Mouse (Mus musculus) testis, postnatal 10 days (tissue): Measurements from ENCODE around the gene Ezh1.

ENCODE experiments used
- DNase-seq: peaks from one replicate; pipeline ENCODE4 v3.0.0; 2021; ENCODE audit warnings: low spot score

Gene Ezh1

DNA sequence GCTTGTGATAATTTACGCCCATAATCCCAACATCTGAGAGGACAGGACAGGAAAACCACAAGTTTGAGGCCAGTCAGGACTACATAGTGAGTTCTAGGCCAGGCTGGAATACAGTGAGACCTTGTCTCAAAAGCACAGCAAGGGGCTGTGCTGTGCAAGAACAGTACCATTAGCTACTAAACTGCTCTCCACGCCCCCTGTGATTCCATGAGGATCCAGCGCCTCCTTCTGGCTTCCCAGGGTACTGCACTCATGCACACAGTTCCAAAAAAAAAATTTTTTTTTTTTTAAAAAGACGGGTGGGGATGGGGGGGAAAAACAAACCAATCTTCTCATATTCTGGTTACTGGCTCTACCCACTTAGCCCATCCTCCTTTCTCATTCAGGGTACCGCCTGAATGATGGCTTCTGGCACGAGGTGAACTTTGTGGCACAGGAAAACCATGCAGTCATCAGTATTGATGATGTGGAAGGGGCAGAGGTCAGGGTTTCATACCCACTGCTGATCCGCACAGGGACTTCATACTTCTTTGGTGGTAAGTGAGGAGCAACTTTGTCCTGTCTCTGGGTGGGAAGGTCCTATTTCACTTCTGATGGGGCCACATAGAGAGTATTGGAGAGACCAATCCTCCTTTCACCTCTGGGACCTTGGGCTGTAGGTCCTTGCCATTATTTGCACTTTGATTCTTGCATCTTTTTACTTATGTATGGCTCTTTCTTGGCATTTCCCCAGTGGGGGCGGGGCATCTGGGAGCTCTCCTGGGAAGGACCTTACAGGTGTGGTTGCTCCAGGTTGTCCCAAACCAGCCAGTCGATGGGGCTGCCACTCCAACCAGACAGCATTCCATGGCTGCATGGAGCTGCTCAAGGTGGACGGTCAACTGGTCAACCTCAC, 45.2 kb downstream of the Ezh1 start:
- DNase-seq: peak; percentile 92

GRCm38 (mm10) chr11:101180261-101180660, 46.0 kb downstream of the Ezh1 start:
- DNase-seq: no peak

DNA sequence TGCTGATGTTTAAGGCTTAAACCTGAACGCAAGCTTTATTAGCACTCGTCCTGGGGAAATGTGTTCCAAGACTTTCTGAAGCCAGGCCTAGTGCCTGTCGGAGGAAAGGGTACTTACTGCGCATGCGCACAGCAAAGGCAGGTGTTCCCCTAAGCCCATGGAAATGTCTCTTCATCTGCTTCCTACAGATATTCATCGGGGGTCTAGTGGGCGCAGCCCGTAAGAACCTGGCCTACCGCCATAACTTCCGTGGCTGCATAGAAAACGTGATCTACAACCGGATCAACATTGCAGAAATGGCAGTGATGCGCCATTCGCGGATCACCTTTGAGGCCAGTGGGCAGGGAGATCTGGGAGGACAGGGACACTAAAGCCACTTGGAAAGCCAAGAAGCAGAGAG, 47.0 kb downstream of the Ezh1 start:
- no peak for DNase-seq

- no peak for DNase-seq
Observed at GRCm38 (mm10) chr11:101178061-101179058, 47.9 kb downstream of the Ezh1 start.

DNA sequence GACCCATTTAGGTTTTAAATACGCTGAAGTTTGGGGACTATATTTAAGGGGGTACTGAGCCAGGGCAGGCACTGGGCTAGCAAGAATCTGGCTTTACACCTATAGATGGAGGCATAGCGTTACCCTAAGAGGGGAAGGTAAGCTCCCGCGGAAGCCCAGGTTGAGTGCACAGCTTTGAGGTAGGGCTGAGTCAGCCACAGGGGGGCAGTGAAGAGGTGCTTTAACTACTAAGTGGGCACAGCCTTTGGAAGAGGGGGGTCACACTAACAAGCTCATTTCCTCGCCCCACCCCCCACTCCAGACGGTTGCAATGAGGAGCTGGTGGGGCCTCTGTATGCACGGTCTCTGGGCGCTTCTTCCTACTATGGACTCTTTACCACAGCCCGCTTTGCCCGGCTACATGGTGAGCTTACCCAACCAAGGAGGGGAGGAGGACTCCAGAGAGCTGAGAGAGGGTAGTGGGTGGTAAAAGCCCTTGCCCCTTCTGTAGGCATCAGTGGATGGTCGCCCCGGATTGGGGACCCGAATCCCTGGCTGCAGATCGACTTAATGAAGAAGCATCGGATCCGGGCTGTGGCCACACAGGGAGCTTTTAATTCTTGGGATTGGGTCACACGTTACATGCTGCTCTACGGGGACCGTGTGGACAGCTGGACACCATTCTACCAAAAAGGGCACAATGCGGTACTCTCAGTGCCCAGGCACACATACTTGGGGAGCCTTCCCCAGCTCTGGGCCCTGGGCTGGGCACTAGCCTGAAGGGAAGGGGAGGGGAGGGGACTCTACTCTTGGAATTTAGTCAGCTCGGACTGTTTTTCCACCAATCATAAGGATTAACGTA, 49.1 kb downstream of the Ezh1 start:
- DNase-seq: peak; percentile 82

GRCm38 (mm10) chr11:101176117-101176691, 50.1 kb downstream of the Ezh1 start:
- no peak for DNase-seq

- DNase-seq: no peak
Observed at GRCm38 (mm10) chr11:101175636-101176116, 50.6 kb downstream of the Ezh1 start.

DNA sequence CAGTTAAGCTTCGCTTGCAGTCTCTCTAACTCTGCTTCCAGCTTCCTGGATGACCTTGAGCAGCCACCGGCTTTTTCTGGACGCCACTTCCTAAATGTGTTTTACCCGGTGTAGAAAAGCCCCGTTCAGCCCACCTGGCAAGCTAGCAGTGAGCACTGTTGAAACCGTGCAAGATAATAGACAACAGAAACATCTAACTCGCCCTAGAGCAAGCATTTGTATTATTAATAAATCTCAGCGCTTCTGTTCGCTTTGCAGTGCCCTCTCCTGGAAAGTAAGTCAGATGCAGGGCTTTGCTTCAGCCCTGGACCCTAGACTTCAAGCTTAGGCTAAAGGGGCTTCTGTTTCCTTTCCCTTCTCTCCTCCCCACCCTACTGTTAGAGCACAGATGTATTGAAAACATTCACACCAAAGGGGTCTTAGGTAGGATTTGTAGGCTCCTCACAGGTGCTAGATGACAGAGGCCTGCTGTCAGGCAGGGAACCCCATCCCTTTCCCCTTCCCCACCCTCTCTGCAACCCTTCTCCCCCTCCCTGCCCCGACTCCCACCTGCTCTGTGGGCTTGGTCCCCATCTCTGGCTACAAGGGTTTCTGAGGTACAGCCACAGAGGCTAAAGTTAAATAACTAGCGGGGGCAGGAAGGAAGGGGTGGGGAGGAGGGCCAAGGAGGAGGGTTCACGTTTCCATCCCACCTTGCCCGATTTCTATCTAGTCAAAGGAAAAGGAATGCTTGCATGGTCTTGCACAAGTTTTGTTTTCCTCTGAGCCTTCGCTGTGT, 51.2 kb downstream of the Ezh1 start, which contains the start of gene Ccr10:
Ccr10 (minus strand) TSS at position 593 of the 778 bp plus-strand sequence.
- no peak for DNase-seq

GRCm38 (mm10) chr11:101174389-101174745, 51.9 kb downstream of the Ezh1 start:
- DNase-seq: peak; percentile 75

DNA sequence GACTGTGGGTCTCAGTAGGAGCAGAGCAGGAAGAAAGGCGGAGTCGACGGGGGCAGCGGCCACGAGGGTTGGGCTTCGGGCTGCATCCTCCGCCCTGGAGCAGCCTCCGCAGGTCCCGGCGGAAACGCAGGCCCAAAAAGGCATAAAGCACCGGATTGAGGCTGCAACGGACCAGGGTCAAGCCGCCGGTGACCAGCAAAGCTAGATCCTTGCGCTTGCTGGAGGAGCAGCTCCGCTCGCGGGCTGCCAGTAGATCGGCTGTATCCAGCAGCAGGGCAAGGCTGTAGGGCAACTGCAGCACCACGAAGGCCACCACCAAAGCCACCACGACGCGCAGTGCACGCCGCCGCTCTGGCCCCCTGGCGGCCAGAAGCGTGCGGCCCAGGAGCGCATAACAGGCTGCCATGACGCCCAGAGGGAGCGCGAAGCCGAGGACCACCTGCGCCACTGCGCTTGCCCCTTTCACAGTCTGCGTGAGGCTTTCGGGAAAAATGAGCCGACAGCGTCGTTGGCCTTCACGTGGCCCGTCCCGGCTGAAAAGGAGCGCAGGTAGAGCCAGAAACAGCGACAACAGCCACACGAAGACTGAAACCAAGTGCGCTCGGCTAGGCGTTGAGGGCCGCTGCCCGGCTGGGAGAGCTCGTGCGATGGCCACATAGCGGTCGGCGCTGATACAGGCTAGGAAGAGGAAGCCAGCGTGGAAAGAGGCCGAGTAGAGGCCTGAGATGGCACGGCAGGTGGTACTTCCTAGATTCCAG, 52.5 kb downstream of the Ezh1 start:
- DNase-seq: peak; percentile 82

GRCm38 (mm10) chr11:101173112-101173511, 53.2 kb downstream of the Ezh1 start:
- DNase-seq: peak; percentile 78

DNA sequence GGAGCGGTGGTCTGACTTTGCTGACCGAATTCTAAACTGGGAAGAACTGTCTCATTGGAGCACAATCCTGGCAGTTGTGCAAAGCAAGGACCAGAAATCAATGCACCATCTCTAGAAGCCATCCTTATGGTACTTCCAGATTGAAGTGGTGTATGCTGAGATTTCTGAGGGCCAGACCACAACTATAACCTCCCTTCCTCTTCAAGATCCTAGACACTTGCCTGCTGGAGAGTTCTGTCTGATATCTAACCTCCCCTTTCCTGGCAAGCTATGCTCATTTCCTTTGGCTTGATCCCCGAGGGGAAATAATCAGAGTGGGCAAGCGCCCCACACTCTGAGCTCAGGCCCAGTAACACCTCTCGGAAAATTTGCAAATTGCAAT, 53.8 kb downstream of the Ezh1 start:
- DNase-seq: no peak

DNA sequence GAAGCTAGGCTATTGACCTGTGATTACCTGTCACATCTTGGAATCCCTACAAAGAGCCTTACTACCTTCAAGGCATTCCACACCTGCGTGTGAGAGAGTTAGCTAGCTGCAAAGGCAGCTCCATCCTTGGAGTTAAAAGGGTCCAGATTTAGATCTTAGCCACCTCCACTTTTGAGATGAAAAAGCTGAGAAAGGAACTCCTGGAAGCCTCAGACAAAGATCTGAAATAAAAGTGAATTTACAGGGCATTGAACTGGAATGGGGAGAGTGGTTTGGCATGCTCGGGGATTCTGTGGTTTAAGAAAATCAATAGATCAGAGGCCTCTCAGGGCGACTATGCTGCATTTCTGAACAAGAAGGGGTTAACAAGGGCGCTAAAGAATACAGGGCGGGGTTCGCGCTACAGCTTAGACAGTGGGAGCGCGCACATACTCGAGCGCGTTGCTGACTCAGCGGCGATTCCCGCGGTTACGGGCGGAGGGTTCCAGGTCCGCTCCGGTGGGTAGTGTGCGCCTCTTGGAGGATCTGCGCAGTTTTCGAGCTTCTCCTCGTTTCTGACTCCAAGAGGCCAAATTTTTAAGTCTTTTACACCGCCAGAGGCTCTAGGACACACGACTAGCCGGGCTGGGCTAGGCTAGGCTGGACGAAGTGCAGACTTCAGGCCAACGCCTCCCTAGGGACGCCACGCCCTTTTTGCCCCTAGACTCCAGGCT, 54.4 kb downstream of the Ezh1 start:
- DNase-seq: peak; percentile 77

- peak; percentile 91 for DNase-seq
Observed at GRCm38 (mm10) chr11:101170811-101171610, 55.3 kb downstream of the Ezh1 start, which contains the start of gene Plekhh3. Plekhh3 (minus strand) TSS chr11:101171351.

- peak; percentile 79 for DNase-seq
Observed at GRCm38 (mm10) chr11:101170354-101170810, 55.9 kb downstream of the Ezh1 start, which contains the start of gene Cntnap1. Cntnap1 (plus strand) TSS chr11:101170523.

DNA sequence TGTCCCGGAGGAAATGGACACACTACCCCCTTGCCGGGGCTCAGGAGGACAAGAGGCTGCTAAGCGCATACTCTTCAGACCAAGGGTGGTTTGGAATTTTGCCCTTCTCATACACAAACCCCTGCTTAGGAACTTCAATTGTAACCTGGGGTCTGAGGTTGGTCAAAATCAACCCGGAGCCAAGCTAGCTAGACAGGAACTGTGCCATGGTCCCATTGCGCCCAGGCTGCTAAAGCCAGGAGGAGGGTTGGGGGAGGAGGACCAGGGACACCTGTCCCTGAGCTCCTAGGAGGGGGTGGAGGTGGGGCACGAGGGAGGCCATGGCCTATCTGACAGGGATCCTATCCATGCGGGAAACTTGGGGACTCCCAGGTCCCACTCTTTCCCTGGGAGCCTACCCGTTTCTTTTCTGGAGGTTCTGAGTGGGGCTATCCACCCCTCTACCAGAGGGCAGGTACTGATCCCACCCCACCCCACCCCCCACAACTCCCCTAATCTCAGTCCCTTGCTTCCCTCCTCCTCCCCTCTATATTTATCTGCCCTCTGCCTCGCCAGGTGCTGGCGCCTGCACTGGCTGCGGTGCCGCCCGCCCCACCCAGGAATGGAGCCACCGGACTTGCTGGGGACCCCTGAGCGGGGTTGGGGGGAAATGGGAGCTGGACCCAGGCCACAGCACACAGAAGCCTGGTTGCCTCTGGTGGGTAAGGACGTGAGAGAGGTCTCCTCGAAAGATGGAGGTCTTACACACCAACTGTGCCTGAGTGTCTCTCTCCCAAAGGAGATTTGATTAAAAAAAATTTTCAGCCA, 56.8 kb downstream of the Ezh1 start:
- DNase-seq: no peak
